Mouse (Mus musculus) gastrocnemius, postnatal 25 days (tissue): ENCODE results near the gene Cyp4a10. TPM values are rescaled to one million over a fixed set of nuclear protein-coding genes. Genes with fewer than 3 reads are reported as not detected.

Experiments
- total RNA-seq, 2 experiments: library from RNA; stranded (reverse); gene quantifications; 1 replicate in 1 of 2; 2 replicates in 1 of 2; pipeline ENCODE4 v1.2.3; 2021

Gene Cyp4a10
- total RNA-seq, 2 experiments from 2014 or later = not detected

Other genes starting within 250 kb of the Cyp4a10 start
- gene Cyp4a12a, start 219.2 kb upstream of the Cyp4a10 start, total RNA-seq = not detected
- gene Cyp4a12b, start 106.6 kb upstream of the Cyp4a10 start, total RNA-seq = not detected
- not detected for gene Cyp4a30b, start 65.7 kb upstream of the Cyp4a10 start, total RNA-seq
- gene Cyp4a14, start 22.1 kb upstream of the Cyp4a10 start, total RNA-seq = not detected
- gene Cyp4a31, start 45.4 kb downstream of the Cyp4a10 start, total RNA-seq = not detected
- gene Cyp4a32, start 82.7 kb downstream of the Cyp4a10 start, total RNA-seq = not detected
- gene Cyp4b1, start 129.5 kb downstream of the Cyp4a10 start, total RNA-seq = 1 to 10 TPM; 1.9 to 5.3 TPM
- gene Efcab14, start 219.5 kb downstream of the Cyp4a10 start, total RNA-seq = 10 to 100 TPM; 33.1 to 33.2 TPM